Mouse (Mus musculus): ENCODE measurements around the gene Eif3d. TPM values are rescaled to one million over a fixed set of nuclear protein-coding genes. Genes with fewer than 3 reads are reported as not detected.

Eif3d gene
- polyA plus RNA-seq, 1 experiment from 2014 or later, result 184 TPM

DNA sequence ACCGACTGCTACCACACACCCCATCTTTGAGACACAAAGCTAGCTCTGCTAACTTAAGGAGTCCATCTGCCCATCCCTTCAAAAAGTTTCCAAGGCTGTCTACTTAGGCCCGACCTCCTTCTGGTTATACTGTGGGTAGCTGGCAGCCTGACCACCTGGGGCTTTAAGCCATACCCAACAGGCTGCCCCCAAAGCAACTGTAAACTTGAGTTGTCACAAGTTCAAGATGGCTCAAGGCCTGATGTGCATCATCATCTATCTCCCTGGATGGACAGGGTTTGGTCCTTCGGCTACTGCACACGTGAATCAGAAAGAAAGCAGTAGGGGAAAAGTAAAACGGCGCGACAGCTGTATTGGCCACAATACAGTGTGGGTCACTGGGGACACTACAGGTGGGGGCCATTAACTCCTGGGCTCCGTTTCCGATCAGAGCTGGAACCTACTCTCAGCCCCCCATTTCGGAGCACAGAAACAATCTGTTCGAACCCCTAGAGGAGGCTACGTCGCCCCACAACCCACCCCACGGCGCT, 608 bp downstream of the Eif3d start:
- H3K9me3 ChIP-seq, result no peaks in the 10 kb centered on the region
- H3K4me3 ChIP-seq, result peak overlapping the region; percentile 92
- H3K4me2 ChIP-seq, result peak overlapping the region; percentile 96
- no peaks in the 10 kb centered on the region for H3K27me3 ChIP-seq
- H3K36me3 ChIP-seq, result peaks cover 37% of the 10 kb centered on the region
- WGBS, result 3% methylated on average over 15 of the region's 15 CpGs
- peak overlapping the region; percentile 97 for H3K9ac ChIP-seq
- H3K4me1 ChIP-seq (replicated peaks), result peaks cover 26% of the 10 kb centered on the region
- H3K27ac ChIP-seq, result peak overlapping the region; percentile 99
- no peak for ATAC-seq (ENCODE audit: low FRiP score)

DNA sequence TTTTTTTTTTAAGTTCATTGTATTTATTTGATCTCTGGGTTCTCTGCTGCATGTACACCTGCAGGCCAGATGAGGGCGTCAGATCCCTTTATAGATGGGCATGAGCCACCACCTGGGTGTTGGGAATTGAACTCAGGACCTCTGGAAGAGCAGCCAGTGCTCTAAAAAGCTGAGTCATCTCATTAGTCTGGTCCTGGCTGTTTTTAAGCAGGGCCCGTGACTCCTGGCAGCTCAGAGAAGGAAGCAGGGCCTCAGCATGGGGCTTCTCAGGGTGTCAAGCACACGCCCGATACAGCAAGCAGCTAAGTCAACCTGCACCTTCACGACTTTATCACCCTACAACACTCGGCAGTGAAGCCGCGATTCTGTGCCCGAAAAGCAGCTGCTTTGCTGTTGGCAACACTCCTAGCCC, 5.5 kb downstream of the Eif3d start:
- no peaks in the 10 kb centered on the region for H3K27me3 ChIP-seq
- H3K27ac ChIP-seq, result no peak overlapping the region
- H3K36me3 ChIP-seq, result peaks cover 86% of the 10 kb centered on the region
- WGBS, result 87% methylated on average over 9 of the region's 9 CpGs
- H3K4me1 ChIP-seq (replicated peaks), result peaks cover 16% of the 10 kb centered on the region
- no peak overlapping the region for H3K9ac ChIP-seq
- H3K4me2 ChIP-seq, result no peak overlapping the region
- H3K9me3 ChIP-seq, result no peaks in the 10 kb centered on the region
- no peak for ATAC-seq (ENCODE audit: low FRiP score)
- H3K4me3 ChIP-seq, result no peak overlapping the region

DNA sequence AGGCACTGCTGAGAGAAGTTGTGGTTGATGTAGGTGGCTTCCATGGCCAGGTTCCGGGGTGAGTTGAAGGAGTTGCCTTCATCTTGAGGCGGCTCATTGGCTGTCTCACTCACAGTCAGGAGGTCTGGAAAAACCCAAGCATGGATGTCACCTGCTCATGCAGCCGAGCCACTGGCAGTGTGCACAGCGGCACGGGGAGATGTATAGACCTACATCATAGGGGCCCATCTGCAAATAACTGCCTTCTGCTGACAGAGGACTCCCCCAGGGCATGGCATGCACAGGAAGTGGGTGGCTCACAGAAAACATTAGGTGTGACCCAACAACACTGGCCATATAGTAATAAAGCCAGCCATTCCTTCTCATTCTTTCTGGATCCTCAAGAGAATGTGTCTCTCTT, 8.2 kb downstream of the Eif3d start:
- H3K4me3 ChIP-seq, result no peak overlapping the region
- H3K4me1 ChIP-seq (replicated peaks), result 0 out of 2 replicates have a peak, but pooled peaks cover under 1% of the 10 kb centered on the region
- WGBS, result 97% methylated on average over 5 of the region's 5 CpGs
- no peak for ATAC-seq (ENCODE audit: low FRiP score)
- H3K9ac ChIP-seq, result no peak overlapping the region
- H3K27ac ChIP-seq, result no peak overlapping the region
- no peak overlapping the region for H3K4me2 ChIP-seq
- H3K27me3 ChIP-seq, result no peaks in the 10 kb centered on the region
- H3K36me3 ChIP-seq, result peaks cover 96% of the 10 kb centered on the region
- H3K9me3 ChIP-seq, result no peaks in the 10 kb centered on the region

DNA sequence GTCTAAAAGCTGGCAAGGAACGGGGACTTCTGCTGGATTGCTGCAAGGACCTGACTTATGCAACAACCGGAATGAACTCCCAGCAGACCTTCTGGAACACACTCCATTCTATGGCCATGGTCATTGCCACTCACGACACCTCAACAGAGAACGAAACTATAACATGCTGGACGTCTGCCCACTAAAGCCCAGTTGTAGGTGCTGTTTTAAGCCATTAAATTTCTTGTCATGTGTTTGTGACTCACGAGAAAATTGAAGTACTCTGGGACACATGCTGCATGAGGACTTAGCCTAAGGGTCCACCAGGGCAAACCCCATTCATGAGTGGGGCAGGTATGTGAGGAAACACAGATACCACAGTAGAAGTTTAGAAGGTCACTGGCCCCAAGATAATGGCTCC, 9.9 kb downstream of the Eif3d start:
- H3K27ac ChIP-seq, result no peak overlapping the region
- no peak overlapping the region for H3K9ac ChIP-seq
- 92% methylated on average over 6 of the region's 6 CpGs for WGBS
- no peak for ATAC-seq (ENCODE audit: low FRiP score)
- no peak overlapping the region for H3K4me2 ChIP-seq
- peaks cover 13% of the 10 kb centered on the region for H3K4me1 ChIP-seq (replicated peaks)
- no peak overlapping the region for H3K4me3 ChIP-seq
- peaks cover 3% of the 10 kb centered on the region for H3K27me3 ChIP-seq
- H3K9me3 ChIP-seq, result no peaks in the 10 kb centered on the region
- peaks cover 78% of the 10 kb centered on the region for H3K36me3 ChIP-seq

DNA sequence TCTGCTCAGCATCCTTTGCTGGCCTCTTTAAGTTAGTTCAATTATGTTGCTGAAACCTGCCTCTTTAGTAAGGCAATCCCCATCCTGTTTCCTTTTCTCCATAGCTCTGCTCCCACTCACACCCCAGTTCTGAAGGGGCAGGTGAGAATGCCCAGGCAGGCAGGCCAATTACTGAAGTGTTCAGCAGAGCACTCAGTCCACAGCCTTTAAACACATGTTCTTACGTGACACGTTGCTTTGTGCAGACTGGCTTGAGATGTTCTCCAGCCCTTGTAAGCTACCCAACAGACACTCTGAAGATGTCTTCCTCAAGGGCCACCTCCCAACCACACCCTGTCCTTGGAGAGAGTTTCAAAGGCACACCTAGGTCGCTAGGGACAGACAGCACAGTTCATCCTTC, 12.5 kb downstream of the Eif3d start:
- H3K4me3 ChIP-seq, result no peak overlapping the region
- no peak for ATAC-seq (ENCODE audit: low FRiP score)
- no peak overlapping the region for H3K4me2 ChIP-seq
- H3K27ac ChIP-seq, result no peak overlapping the region
- no peak overlapping the region for H3K9ac ChIP-seq
- WGBS, result 65% methylated on average over 3 of the region's 3 CpGs
- H3K4me1 ChIP-seq (replicated peaks), result peaks cover 36% of the 10 kb centered on the region
- no peaks in the 10 kb centered on the region for H3K9me3 ChIP-seq
- H3K27me3 ChIP-seq, result peaks cover 9% of the 10 kb centered on the region
- peaks cover 55% of the 10 kb centered on the region for H3K36me3 ChIP-seq

DNA sequence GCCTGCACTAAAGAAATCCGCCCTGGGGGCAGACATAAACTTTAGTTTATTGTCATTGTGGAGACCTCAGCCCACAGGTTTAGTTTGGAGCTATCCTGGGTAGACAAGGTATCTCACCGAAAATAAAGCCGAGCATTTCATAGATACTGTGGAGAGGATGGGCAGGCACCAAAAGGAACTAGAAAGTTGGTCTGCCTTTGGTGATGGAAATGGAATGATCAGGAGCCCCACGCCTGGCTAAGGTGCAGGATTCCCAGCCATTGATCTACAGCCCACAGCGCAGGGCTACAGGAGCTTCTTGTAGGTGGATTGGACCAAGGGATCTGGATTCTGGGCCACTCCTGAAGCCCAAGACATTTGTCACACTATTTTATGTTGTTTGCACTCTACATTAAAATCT, 13.0 kb downstream of the Eif3d start:
- H3K4me3 ChIP-seq, result no peak overlapping the region
- H3K27me3 ChIP-seq, result peaks cover 9% of the 10 kb centered on the region
- no peak overlapping the region for H3K4me2 ChIP-seq
- peaks cover 36% of the 10 kb centered on the region for H3K4me1 ChIP-seq (replicated peaks)
- H3K27ac ChIP-seq, result no peak overlapping the region
- H3K36me3 ChIP-seq, result peaks cover 55% of the 10 kb centered on the region
- ATAC-seq (ENCODE audit: low FRiP score), result no peak
- 53% methylated on average over 5 of the region's 5 CpGs for WGBS
- H3K9ac ChIP-seq, result peak overlapping the region; percentile 19; the same call in 1 of the 2 replicates
- no peaks in the 10 kb centered on the region for H3K9me3 ChIP-seq

DNA sequence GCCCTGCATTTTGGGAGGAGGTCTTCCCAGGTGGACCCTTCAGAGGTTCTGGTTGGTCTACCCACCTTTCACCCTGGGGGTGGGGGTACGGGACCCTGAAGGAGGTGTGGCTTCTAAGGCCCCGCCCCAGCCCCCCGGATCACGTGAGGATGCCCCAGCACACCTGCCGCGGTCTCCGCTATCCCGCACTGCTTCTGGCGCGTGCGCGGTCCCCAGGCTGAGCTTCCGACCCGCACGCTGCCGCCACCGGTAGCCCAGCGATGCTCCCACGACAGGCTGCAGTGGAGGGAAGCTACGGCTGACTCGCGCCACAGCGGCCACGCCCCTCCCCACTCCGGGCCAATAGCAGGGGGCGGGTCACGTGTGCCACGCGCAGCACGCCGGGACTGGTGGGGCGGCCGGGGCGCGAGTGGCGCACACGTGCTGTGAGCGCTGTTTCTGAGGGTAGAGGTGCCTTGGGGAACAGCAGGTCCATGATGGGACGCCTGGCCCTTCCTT, 14.2 kb downstream of the Eif3d start, which contains the start of gene Foxred2:
Gene Foxred2 (minus strand): TSS at position 319 of the 498 bp plus-strand sequence.
- Histone ChIP-seq H3K9ac (peak within 1 kb of the TSS; percentile 78), H3K27me3 (peaks cover 9% of the 10 kb centered on the region), H3K4me1 (replicated peaks) (peaks cover 36% of the 10 kb centered on the region), H3K36me3 (peaks cover 55% of the 10 kb centered on the region), H3K27ac (peak within 1 kb of the TSS; percentile 79), H3K9me3 (no peaks in the 10 kb centered on the region), H3K4me3 (peak within 1 kb of the TSS; percentile 52), H3K4me2 (peak within 1 kb of the TSS; percentile 88)
- whole genome bisulfite sequencing, result under 1% methylated on average over 39 of the region's 39 CpGs
- ATAC-seq (ENCODE audit: low FRiP score), result peak; percentile 94

DNA sequence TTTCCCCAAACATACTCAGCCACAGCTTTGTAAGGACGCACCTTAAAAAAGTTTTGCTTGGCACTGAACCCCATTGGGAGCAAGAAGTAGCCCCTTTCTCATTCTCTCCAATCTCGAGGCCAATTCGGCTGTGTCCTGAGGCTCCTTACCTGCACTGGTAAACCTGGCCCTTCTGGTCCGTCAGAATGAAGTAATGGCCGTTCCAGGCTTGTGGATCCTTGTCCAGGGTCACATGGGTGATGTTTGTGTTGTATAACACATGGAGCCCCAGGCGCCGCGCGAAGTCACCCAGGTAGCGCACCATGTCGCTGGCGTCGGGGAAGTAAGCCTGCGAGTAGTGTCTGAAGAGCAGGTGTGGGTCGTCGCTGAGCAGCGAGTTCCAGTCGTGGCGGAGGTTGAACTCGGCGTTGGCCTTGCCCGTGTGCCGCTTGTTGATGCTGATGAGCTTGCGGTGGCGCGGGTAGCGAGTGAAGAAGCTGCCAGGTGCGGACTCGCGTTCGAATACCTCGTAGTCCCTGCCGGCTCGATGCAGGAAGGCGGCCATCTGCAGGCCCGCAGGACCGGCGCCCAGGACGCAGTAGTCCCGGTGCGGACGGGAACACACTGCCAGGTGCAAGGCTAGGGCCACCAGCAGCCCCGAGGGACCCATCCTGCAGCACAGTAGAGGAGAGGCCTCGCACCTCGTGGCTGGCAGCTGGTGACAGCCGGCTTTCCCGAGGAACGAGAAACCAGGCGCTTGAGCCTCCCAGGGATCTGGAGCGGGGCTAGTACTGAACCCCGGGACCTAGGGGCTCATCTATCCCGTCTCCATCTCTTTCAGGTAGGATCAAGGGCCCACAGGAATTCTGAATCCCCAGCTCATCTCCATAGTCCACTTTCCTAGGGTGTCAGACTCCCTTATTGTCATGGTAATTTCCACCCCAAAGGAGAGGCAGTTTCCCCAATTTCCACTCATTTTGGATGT, 14.9 kb downstream of the Eif3d start:
- Histone ChIP-seq H3K4me1 (replicated peaks) (peaks cover 36% of the 10 kb centered on the region), H3K27ac (peak overlapping the region; percentile 79), H3K36me3 (peaks cover 53% of the 10 kb centered on the region), H3K27me3 (peaks cover 9% of the 10 kb centered on the region), H3K4me3 (peak overlapping the region; percentile 52), H3K9me3 (no peaks in the 10 kb centered on the region), H3K4me2 (peak overlapping the region; percentile 88), H3K9ac (peak overlapping the region; percentile 78)
- WGBS, result 8% methylated on average over 52 of the region's 52 CpGs
- ATAC-seq (ENCODE audit: low FRiP score), result peak; percentile 72

DNA sequence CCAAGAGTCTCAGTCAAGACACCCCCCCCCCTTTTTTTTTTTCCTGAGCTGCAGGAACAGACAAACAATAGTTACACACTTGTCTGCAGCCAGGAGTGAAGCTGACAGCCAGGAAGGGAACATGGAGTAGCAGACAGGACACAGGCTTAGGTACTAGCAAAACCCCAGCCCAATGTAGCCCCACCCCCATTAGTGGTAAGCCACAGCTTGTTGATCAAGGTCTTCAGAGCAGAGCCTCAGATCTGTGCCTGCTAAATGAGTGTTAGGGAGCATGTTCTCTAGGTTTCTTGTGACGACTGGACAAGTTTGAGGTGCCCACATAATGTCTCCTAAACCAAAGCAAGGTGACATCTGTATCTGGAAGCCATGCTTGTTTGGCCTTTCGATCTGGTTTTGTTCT, 16.3 kb downstream of the Eif3d start:
- peaks cover 36% of the 10 kb centered on the region for H3K4me1 ChIP-seq (replicated peaks)
- H3K9me3 ChIP-seq, result no peaks in the 10 kb centered on the region
- peaks cover 49% of the 10 kb centered on the region for H3K36me3 ChIP-seq
- 94% methylated on average over 2 of the region's 2 CpGs for WGBS
- no peak overlapping the region for H3K4me3 ChIP-seq
- H3K27me3 ChIP-seq, result peaks cover 9% of the 10 kb centered on the region
- H3K9ac ChIP-seq, result peak overlapping the region; percentile 20
- no peak overlapping the region for H3K27ac ChIP-seq
- H3K4me2 ChIP-seq, result peak overlapping the region; percentile 22
- ATAC-seq (ENCODE audit: low FRiP score), result no peak

DNA sequence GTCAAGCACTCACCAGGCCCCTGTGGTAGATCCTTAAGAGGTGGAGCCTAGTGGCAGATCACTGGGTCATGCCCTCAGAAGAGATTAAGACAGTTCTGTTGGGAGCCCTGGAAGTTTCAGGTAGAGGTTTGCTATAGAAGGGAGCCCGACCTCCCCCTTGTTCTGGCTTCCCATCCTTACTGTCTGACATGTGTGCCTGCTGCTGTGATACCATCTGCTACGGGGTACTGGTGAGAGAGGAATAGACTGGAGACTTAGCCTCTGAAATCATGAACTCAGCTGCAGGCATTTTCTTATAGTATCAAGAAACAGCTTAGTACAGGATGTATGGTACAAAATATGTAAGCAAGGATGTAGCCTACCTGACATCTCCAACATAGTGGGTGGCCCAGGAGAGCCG, 17.7 kb downstream of the Eif3d start:
- H3K36me3 ChIP-seq, result peaks cover 46% of the 10 kb centered on the region
- no peak overlapping the region for H3K4me2 ChIP-seq
- H3K27me3 ChIP-seq, result peaks cover 9% of the 10 kb centered on the region
- no peak overlapping the region for H3K9ac ChIP-seq
- H3K9me3 ChIP-seq, result no peaks in the 10 kb centered on the region
- peaks cover 36% of the 10 kb centered on the region for H3K4me1 ChIP-seq (replicated peaks)
- no peak for ATAC-seq (ENCODE audit: low FRiP score)
- H3K4me3 ChIP-seq, result no peak overlapping the region
- WGBS, result 100% methylated on average over 3 of the region's 3 CpGs
- H3K27ac ChIP-seq, result no peak overlapping the region

DNA sequence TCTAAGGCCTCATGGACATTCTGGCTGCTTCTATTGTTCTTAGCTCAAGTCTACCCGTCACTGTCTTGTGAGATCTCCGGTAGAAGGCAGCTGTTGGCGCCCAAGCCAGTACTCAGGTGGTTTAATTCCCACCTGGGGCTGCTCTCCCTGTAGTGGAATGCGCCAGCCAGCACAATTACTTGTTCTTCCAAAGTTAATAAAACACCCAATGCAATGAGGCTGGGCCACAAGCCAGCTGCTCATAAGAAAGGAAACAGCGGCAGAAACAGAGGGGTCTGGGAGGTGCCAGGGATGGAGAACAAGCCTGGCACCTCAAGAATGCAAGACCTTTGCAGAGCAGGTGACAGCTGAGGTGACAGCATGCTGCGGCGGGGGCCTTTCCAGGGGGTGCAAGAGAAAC, 21.6 kb downstream of the Eif3d start:
- Histone ChIP-seq H3K9ac (no peak overlapping the region), H3K36me3 (peaks cover 82% of the 10 kb centered on the region), H3K9me3 (no peaks in the 10 kb centered on the region), H3K27ac (no peak overlapping the region), H3K27me3 (no peaks in the 10 kb centered on the region), H3K4me3 (no peak overlapping the region), H3K4me2 (no peak overlapping the region), H3K4me1 (replicated peaks) (peaks cover 9% of the 10 kb centered on the region)
- WGBS, result 90% methylated on average over 7 of the region's 7 CpGs
- ATAC-seq (ENCODE audit: low FRiP score), result no peak

DNA sequence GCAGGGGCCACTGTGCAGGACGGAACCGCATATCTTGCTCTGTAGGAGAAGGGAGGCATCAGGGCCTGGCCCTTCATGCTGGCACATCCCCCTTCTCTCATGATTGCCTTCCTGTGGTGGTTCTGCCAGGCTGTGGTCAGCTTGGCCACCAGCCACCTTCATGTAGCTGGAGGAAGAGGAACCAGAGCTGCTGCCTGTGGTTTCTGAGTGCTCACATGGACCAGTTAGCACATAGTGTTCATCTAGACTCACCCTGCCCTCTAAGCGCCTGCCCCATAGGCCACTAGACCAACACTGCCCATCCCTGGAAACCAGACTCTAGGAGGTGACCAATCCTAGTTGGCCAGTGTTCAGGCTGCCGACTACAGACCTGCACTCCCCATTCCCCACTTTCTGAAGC, 24.9 kb downstream of the Eif3d start:
- Histone ChIP-seq H3K36me3 (peaks cover 82% of the 10 kb centered on the region), H3K27ac (no peak overlapping the region), H3K4me1 (replicated peaks) (no peaks in the 10 kb centered on the region), H3K27me3 (no peaks in the 10 kb centered on the region), H3K4me3 (no peak overlapping the region), H3K9me3 (no peaks in the 10 kb centered on the region), H3K9ac (0 out of 2 replicates have a peak overlapping the region, but pooled peaks have one; percentile 9), H3K4me2 (no peak overlapping the region)
- 90% methylated on average over 4 of the region's 4 CpGs for WGBS
- ATAC-seq (ENCODE audit: low FRiP score), result no peak

Measured in hindbrain, embryonic 13.5 days (tissue).